Mouse (Mus musculus): ENCODE measurements around the gene Deup1.

- TF ChIP-seq CTCF (IDR thresholded peaks at IDR 0.05; ENCODE audit: control insufficient read depth, insufficient read depth, insufficient read length) (no peak), CEBPB (IDR thresholded peaks at IDR 0.05; ENCODE audit: low read depth) (no peak)
Observed at GRCm38 (mm10) chr9:15522887-15523286, 104.8 kb downstream of the Deup1 start.

Data from C2C12 (cell line).